In genomic region chr11:75652942-75653684, GRCm38 (mm10) we compare ENCODE assay signal across 8 mouse cellular contexts. TPM values are rescaled to one million over a fixed set of nuclear protein-coding genes. Genes with fewer than 3 reads are reported as not detected.
DNase-seq lines count a peak whose midpoint lies in the region; ATAC-seq and TF ChIP-seq lines count a peak whose summit lies in the region.

No protein-coding gene starts in this region.

- TF ChIP-seq CTCF in liver, adult 2 months (IDR thresholded peaks at IDR 0.05; ENCODE audit: low read depth, low read length), result peak; percentile 35; the same call in 1 of the 2 replicates

- H3K4me2 ChIP-seq in embryonic facial prominence, embryonic 14.5 days (ENCODE audit: low read depth, low read length), result peak overlapping the region; percentile 90
- peak overlapping the region; percentile 73 for H3K4me2 ChIP-seq in hindbrain, embryonic 14.5 days (replicated peaks)
- H3K4me2 ChIP-seq in liver, embryonic 13.5 days, result peak overlapping the region; percentile 98
- H3K4me2 ChIP-seq in neural tube, embryonic 12.5 days (replicated peaks), result peak overlapping the region; percentile 95

- H3K9ac ChIP-seq in liver, adult 2 months (ENCODE audit: low read depth, low read length), result peak overlapping the region; percentile 68
- peak overlapping the region; percentile 58; the same call in 1 of the 2 replicates for H3K9ac ChIP-seq in embryonic facial prominence, embryonic 14.5 days (ENCODE audit: low read depth, low read length)
- no peak overlapping the region; the same call in 1 of the 2 replicates for H3K9ac ChIP-seq in hindbrain, embryonic 14.5 days
- H3K9ac ChIP-seq in liver, embryonic 13.5 days, result peak overlapping the region; percentile 90
- no peak overlapping the region for H3K9ac ChIP-seq in neural tube, embryonic 12.5 days

- H3K36me3 ChIP-seq in liver, adult 2 months (ENCODE audit: control insufficient read depth, insufficient read depth, low read length), result no peaks in the 10 kb centered on the region
- H3K36me3 ChIP-seq in embryonic facial prominence, embryonic 14.5 days (ENCODE audit: control insufficient read depth, insufficient read depth, low read length), result peaks cover 4% of the 10 kb centered on the region; the same call in 1 of the 2 replicates
- no peaks in the 10 kb centered on the region for H3K36me3 ChIP-seq in hindbrain, embryonic 14.5 days (replicated peaks; ENCODE audit: control insufficient read depth, insufficient read depth)
- H3K36me3 ChIP-seq in liver, embryonic 13.5 days, result peaks cover 11% of the 10 kb centered on the region
- no peaks in the 10 kb centered on the region for H3K36me3 ChIP-seq in neural tube, embryonic 12.5 days

- ATAC-seq in embryonic facial prominence, embryonic 14.5 days (ENCODE audit: low read depth), result no peak
- ATAC-seq in hindbrain, embryonic 14.5 days (ENCODE audit: low FRiP score), result no peak
- ATAC-seq in liver, embryonic 13.5 days (ENCODE audit: low read depth), result no peak
- no peak for ATAC-seq in neural tube, embryonic 12.5 days (ENCODE audit: low FRiP score, low read depth)

- H3K4me1 ChIP-seq in liver, adult 2 months (ENCODE audit: control insufficient read depth, insufficient read depth, low read length), result peaks cover 29% of the 10 kb centered on the region
- peaks cover 37% of the 10 kb centered on the region for H3K4me1 ChIP-seq in embryonic facial prominence, embryonic 14.5 days (ENCODE audit: control insufficient read depth, insufficient read depth, low read length)
- H3K4me1 ChIP-seq in hindbrain, embryonic 14.5 days (replicated peaks; ENCODE audit: control insufficient read depth, insufficient read depth, low read length), result peaks cover 19% of the 10 kb centered on the region; the same call in 1 of the 2 replicates
- peaks cover 85% of the 10 kb centered on the region for H3K4me1 ChIP-seq in liver, embryonic 13.5 days (replicated peaks)
- H3K4me1 ChIP-seq in neural tube, embryonic 12.5 days, result peaks cover 36% of the 10 kb centered on the region

- peaks cover 9% of the 10 kb centered on the region for H3K79me2 ChIP-seq in liver, adult 2 months (ENCODE audit: control insufficient read depth, insufficient read depth, low read length)

- intact Hi-C loops in left cerebral cortex, postnatal 4 days (cut with DNase I), result no loop called here

- peak overlapping the region; percentile 63 for H3K27ac ChIP-seq in liver, adult 2 months (replicated peaks; ENCODE audit: insufficient read depth, low read depth, low read length)
- peak overlapping the region; percentile 75 for H3K27ac ChIP-seq in embryonic facial prominence, embryonic 14.5 days (replicated peaks; ENCODE audit: low read depth, low read length)
- no peak overlapping the region for H3K27ac ChIP-seq in hindbrain, embryonic 14.5 days
- H3K27ac ChIP-seq in liver, embryonic 13.5 days, result peak overlapping the region; percentile 95
- no peak overlapping the region for H3K27ac ChIP-seq in neural tube, embryonic 12.5 days

- peak overlapping the region; percentile 75 for H3K4me3 ChIP-seq in liver, adult 2 months (ENCODE audit: insufficient read depth, low read depth, low read length)
- H3K4me3 ChIP-seq in embryonic facial prominence, embryonic 14.5 days (ENCODE audit: low read depth, low read length), result peak overlapping the region; percentile 53
- peak overlapping the region; percentile 43; the same call in 1 of the 2 replicates for H3K4me3 ChIP-seq in hindbrain, embryonic 14.5 days (replicated peaks; ENCODE audit: low read length)
- peak overlapping the region; percentile 81 for H3K4me3 ChIP-seq in liver, embryonic 13.5 days (replicated peaks)
- H3K4me3 ChIP-seq in neural tube, embryonic 12.5 days, result no peak overlapping the region

- peak; percentile 75 for DNase-seq in liver, adult 2 months (ENCODE audit: extremely low read depth, low read depth, low spot score)
- DNase-seq in liver, result no peak
- DNase-seq in embryonic facial prominence, embryonic 14.5 days (ENCODE audit: low spot score), result no peak
- DNase-seq in hindbrain, embryonic 14.5 days (ENCODE audit: low spot score), result no peak
- DNase-seq in liver, embryonic 13.5 days, result no peak
- no peak for DNase-seq in cerebellum, adult 9-10 months
- no peak for DNase-seq in left cerebral cortex, postnatal 4 days

- H3K9me3 ChIP-seq in embryonic facial prominence, embryonic 14.5 days (ENCODE audit: control insufficient read depth, low read length), result no peaks in the 10 kb centered on the region
- no peaks in the 10 kb centered on the region for H3K9me3 ChIP-seq in hindbrain, embryonic 14.5 days (ENCODE audit: control insufficient read depth, low read length)
- no peaks in the 10 kb centered on the region for H3K9me3 ChIP-seq in liver, embryonic 13.5 days (replicated peaks)
- H3K9me3 ChIP-seq in neural tube, embryonic 12.5 days, result no peaks in the 10 kb centered on the region

- no peak for TF ChIP-seq POLR2A in liver, adult 2 months (IDR thresholded peaks at IDR 0.05; ENCODE audit: extremely low read depth, insufficient read depth, low read length)

- H3K27me3 ChIP-seq in liver, adult 2 months (ENCODE audit: control insufficient read depth, insufficient read depth, low read length), result no peaks in the 10 kb centered on the region
- H3K27me3 ChIP-seq in embryonic facial prominence, embryonic 14.5 days (replicated peaks; ENCODE audit: control insufficient read depth, insufficient read depth, low read length), result peaks cover 8% of the 10 kb centered on the region; the same call in 1 of the 2 replicates
- peaks cover 37% of the 10 kb centered on the region for H3K27me3 ChIP-seq in hindbrain, embryonic 14.5 days (ENCODE audit: control insufficient read depth, insufficient read depth, low read length)
- no peaks in the 10 kb centered on the region for H3K27me3 ChIP-seq in liver, embryonic 13.5 days
- peaks cover 37% of the 10 kb centered on the region for H3K27me3 ChIP-seq in neural tube, embryonic 12.5 days (replicated peaks)

- WGBS in liver, adult 2 months, result 37% methylated on average over 14 of the region's 14 CpGs
- 28% methylated on average over 13 of the region's 14 CpGs for WGBS in embryonic facial prominence, embryonic 14.5 days
- WGBS in hindbrain, embryonic 14.5 days, result 28% methylated on average over 14 of the region's 14 CpGs
- 23% methylated on average over 14 of the region's 14 CpGs for WGBS in liver, embryonic 13.5 days (ENCODE audit: insufficient replicate concordance)
- 28% methylated on average over 14 of the region's 14 CpGs for WGBS in neural tube, embryonic 12.5 days

RNA-seq across cellular contexts. Expression of gene Myo1c, which starts 2.8 kb away (rescaled TPM):
- total RNA-seq in liver, adult 2 months (2014; rRNA removed), result 15.6 and 17.9 TPM in 2 replicates
- polyA plus RNA-seq in liver, adult 2 months (2012; rRNA removed), result 17.0 and 21.5 TPM in 2 replicates
- 45.5 and 49.7 TPM in 2 replicates for polyA plus RNA-seq in embryonic facial prominence, embryonic 14.5 days (2014; fragmentation: Nextera tagmentation; extraction: Ambion mirVana)
- 8.7 and 10.4 TPM in 2 replicates for polyA plus RNA-seq in hindbrain, embryonic 14.5 days (2014; fragmentation: Nextera tagmentation; extraction: Ambion mirVana)
- 18.3 and 23.0 TPM in 2 replicates for polyA plus RNA-seq in liver, embryonic 13.5 days (2015; fragmentation: Nextera tagmentation; extraction: Ambion mirVana)
- polyA plus RNA-seq in neural tube, embryonic 12.5 days (2016; fragmentation: Nextera tagmentation; extraction: Ambion mirVana), result 14.0 and 16.8 TPM in 2 replicates
- 10 to 100 TPM; 38.1 to 41.0 TPM for total RNA-seq in left cerebral cortex, postnatal 4 days (2021)

RNA-seq across cellular contexts. Expression of gene Inpp5k, which starts 22.3 kb away (rescaled TPM):
- 12.3 and 13.4 TPM in 2 replicates for total RNA-seq in liver, adult 2 months (2014; rRNA removed)
- polyA plus RNA-seq in liver, adult 2 months (2012; rRNA removed), result 12.2 and 17.2 TPM in 2 replicates
- 23.7 and 29.2 TPM in 2 replicates for polyA plus RNA-seq in embryonic facial prominence, embryonic 14.5 days (2014; fragmentation: Nextera tagmentation; extraction: Ambion mirVana)
- 42.3 and 44.9 TPM in 2 replicates for polyA plus RNA-seq in hindbrain, embryonic 14.5 days (2014; fragmentation: Nextera tagmentation; extraction: Ambion mirVana)
- polyA plus RNA-seq in liver, embryonic 13.5 days (2015; fragmentation: Nextera tagmentation; extraction: Ambion mirVana), result 12.9 and 13.9 TPM in 2 replicates
- polyA plus RNA-seq in neural tube, embryonic 12.5 days (2016; fragmentation: Nextera tagmentation; extraction: Ambion mirVana), result 31.4 and 31.5 TPM in 2 replicates
- 10 to 100 TPM; 45.5 to 47.2 TPM for total RNA-seq in left cerebral cortex, postnatal 4 days (2021)

RNA-seq across cellular contexts. Expression of gene Crk, which starts 25.9 kb away (rescaled TPM):
- 50.5 and 51.1 TPM in 2 replicates for total RNA-seq in liver, adult 2 months (2014; rRNA removed)
- 47.7 and 57.5 TPM in 2 replicates for polyA plus RNA-seq in liver, adult 2 months (2012; rRNA removed)
- polyA plus RNA-seq in embryonic facial prominence, embryonic 14.5 days (2014; fragmentation: Nextera tagmentation; extraction: Ambion mirVana), result 106 TPM in 2 replicates
- polyA plus RNA-seq in hindbrain, embryonic 14.5 days (2014; fragmentation: Nextera tagmentation; extraction: Ambion mirVana), result 102 and 115 TPM in 2 replicates
- polyA plus RNA-seq in liver, embryonic 13.5 days (2015; fragmentation: Nextera tagmentation; extraction: Ambion mirVana), result 37.1 and 41.6 TPM in 2 replicates
- polyA plus RNA-seq in neural tube, embryonic 12.5 days (2016; fragmentation: Nextera tagmentation; extraction: Ambion mirVana), result 127 and 137 TPM in 2 replicates
- 100 to 1,000 TPM; 118 to 119 TPM for total RNA-seq in left cerebral cortex, postnatal 4 days (2021)

Comparison
In these comparisons a context has a peak if more than half of its experiments do, and no peak if none do; other contexts are left out.
1. H3K27ac ChIP-seq: peak in liver, adult 2 months (single experiment), embryonic facial prominence, embryonic 14.5 days (single experiment) and liver, embryonic 13.5 days (single experiment); none in hindbrain, embryonic 14.5 days (single experiment) and neural tube, embryonic 12.5 days (single experiment).
2. H3K9ac ChIP-seq: peak in liver, adult 2 months (single experiment), embryonic facial prominence, embryonic 14.5 days (single experiment) and liver, embryonic 13.5 days (single experiment); none in hindbrain, embryonic 14.5 days (single experiment) and neural tube, embryonic 12.5 days (single experiment).
3. Peak in every context shown above with its lines, with median percentiles within 50 percentile points of each other: H3K4me2 ChIP-seq.